Comparison of ENCODE assay signal across 8 mouse cellular contexts in genomic region chr3:121602082-121602561, GRCm38 (mm10).
DNase-seq lines count a peak whose midpoint lies in the region; ATAC-seq lines count a peak whose summit lies in the region.

No protein-coding gene starts in this region.

- DNase-seq in adrenal gland, postnatal 14 days, result peak; percentile 39
- no peak for DNase-seq in adrenal gland, postnatal 25 days
- peak; percentile 18 to 25 for DNase-seq in kidney, adult 8-10 months
- DNase-seq in lung, postnatal 4 days, result peak; percentile 59 to 68
- no peak for DNase-seq in frontal cortex, postnatal 14 days (ENCODE audit: low spot score in 2 of 2)
- DNase-seq in frontal cortex, postnatal 36 days (ENCODE audit: low spot score in 2 of 2), result no peak
- DNase-seq in forebrain, embryonic 11.5 days (ENCODE audit: low spot score), result no peak

- 55% methylated on average over 8 of the region's 8 CpGs for WGBS in embryonic facial prominence, embryonic 15.5 days
- WGBS in forebrain, embryonic 11.5 days, result 63% methylated on average over 8 of the region's 8 CpGs

- no peak overlapping the region for H3K4me3 ChIP-seq in embryonic facial prominence, embryonic 15.5 days (replicated peaks)
- no peak overlapping the region for H3K4me3 ChIP-seq in forebrain, embryonic 11.5 days (ENCODE audit: low read depth, low read length)

- H3K27me3 ChIP-seq in embryonic facial prominence, embryonic 15.5 days, result no peaks in the 10 kb centered on the region
- no peaks in the 10 kb centered on the region for H3K27me3 ChIP-seq in forebrain, embryonic 11.5 days (ENCODE audit: control insufficient read depth, insufficient read depth, low read length)

- H3K4me1 ChIP-seq in embryonic facial prominence, embryonic 15.5 days, result peaks cover 5% of the 10 kb centered on the region; the same call in 1 of the 2 replicates
- 0 out of 2 replicates have a peak, but pooled peaks cover 2% of the 10 kb centered on the region for H3K4me1 ChIP-seq in forebrain, embryonic 11.5 days (replicated peaks; ENCODE audit: control insufficient read depth, insufficient read depth, low read length)

- no peak overlapping the region for H3K9ac ChIP-seq in embryonic facial prominence, embryonic 15.5 days
- no peak overlapping the region for H3K9ac ChIP-seq in forebrain, embryonic 11.5 days (ENCODE audit: low read length)

- H3K36me3 ChIP-seq in embryonic facial prominence, embryonic 15.5 days, result no peaks in the 10 kb centered on the region
- H3K36me3 ChIP-seq in forebrain, embryonic 11.5 days (ENCODE audit: control insufficient read depth, insufficient read depth, low read length), result no peaks in the 10 kb centered on the region

- no peak overlapping the region for H3K4me2 ChIP-seq in embryonic facial prominence, embryonic 15.5 days (replicated peaks)
- no peak overlapping the region for H3K4me2 ChIP-seq in forebrain, embryonic 11.5 days (ENCODE audit: low read depth, low read length, severe bottlenecking)

- no peaks in the 10 kb centered on the region for H3K9me3 ChIP-seq in embryonic facial prominence, embryonic 15.5 days (replicated peaks)
- H3K9me3 ChIP-seq in forebrain, embryonic 11.5 days (ENCODE audit: control insufficient read depth, low read length), result no peaks in the 10 kb centered on the region

- 0 out of 2 replicates have a peak, but pooled peaks have one; percentile 11 for ATAC-seq in embryonic facial prominence, embryonic 15.5 days (ENCODE audit: insufficient number of reproducible peaks, low FRiP score, low TSS enrichment, low read depth)
- no peak for ATAC-seq in forebrain, embryonic 11.5 days (replicated peaks; ENCODE audit: low FRiP score)

- H3K27ac ChIP-seq in embryonic facial prominence, embryonic 15.5 days (replicated peaks), result 0 out of 2 replicates have a peak overlapping the region, but pooled peaks have one; percentile 34
- no peak overlapping the region for H3K27ac ChIP-seq in forebrain, embryonic 11.5 days (ENCODE audit: low read depth, low read length)

Comparison
In these comparisons a context has a peak if more than half of its experiments do, and no peak if none do; other contexts are left out.
1. DNase-seq: peak in adrenal gland, postnatal 14 days (single experiment), kidney, adult 8-10 months (2 of 2) and lung, postnatal 4 days (2 of 2); none in adrenal gland, postnatal 25 days (single experiment), frontal cortex, postnatal 14 days (0 of 2), frontal cortex, postnatal 36 days (0 of 2) and forebrain, embryonic 11.5 days (single experiment).